Mouse (Mus musculus) C2C12 (cell line): ENCODE data around the gene Ramp2. TPM values are rescaled to one million over a fixed set of nuclear protein-coding genes. Genes with fewer than 3 reads are reported as not detected.

ENCODE experiments used
- H3K27me3 ChIP-seq: one replicate; pipeline ENCODE4 v1.6.1; 2011; ENCODE audit not compliant: control insufficient read depth, insufficient read depth, insufficient read length
- H3K36me3 ChIP-seq: one replicate; pipeline ENCODE4 v1.6.1; 2011; ENCODE audit not compliant: control insufficient read depth, insufficient read depth
- H3K4me3 ChIP-seq: one replicate; pipeline ENCODE4 v1.5.1; 2011; ENCODE audit warnings: mild to moderate bottlenecking, control low read depth; ENCODE audit not compliant: poor library complexity, insufficient read depth, severe bottlenecking
- H3K79me2 ChIP-seq: one replicate; pipeline ENCODE4 v1.6.1; 2011; ENCODE audit not compliant: control insufficient read depth, insufficient read depth
- H3K79me3 ChIP-seq: one replicate; pipeline ENCODE4 v1.6.1; 2011; ENCODE audit warnings: low read depth, control low read depth
- H3ac ChIP-seq: one replicate; pipeline ENCODE3; 2011; ENCODE audit warnings: low read depth; ENCODE audit not compliant: control insufficient read depth, insufficient read length
- CEBPB ChIP-seq: IDR thresholded peaks from one replicate; pipeline ENCODE4 v1.6.1; 2011; ENCODE audit warnings: low read depth, mild to moderate bottlenecking, control low read depth, moderate library complexity
- CTCF ChIP-seq: IDR thresholded peaks from one replicate; pipeline ENCODE4 v1.5.1; 2011; ENCODE audit not compliant: control insufficient read depth, insufficient read depth, insufficient read length
- FOSL1 ChIP-seq: IDR thresholded peaks from one replicate; pipeline ENCODE4 v1.8.0; 2011; ENCODE audit warnings: mild to moderate bottlenecking, low read length; ENCODE audit not compliant: poor library complexity, insufficient read depth, severe bottlenecking
- MAX ChIP-seq: IDR thresholded peaks from one replicate; pipeline ENCODE4 v1.6.1; 2011; ENCODE audit warnings: mild to moderate bottlenecking, control low read depth
- MYOD1 ChIP-seq: IDR thresholded peaks from one replicate; pipeline ENCODE4 v1.6.1; 2011; ENCODE audit warnings: low read depth; ENCODE audit not compliant: control insufficient read depth, insufficient read length
- MYOG ChIP-seq: IDR thresholded peaks from one replicate; pipeline ENCODE4 v1.6.1; 2011; ENCODE audit not compliant: control insufficient read depth, insufficient read length; ENCODE audit errors: extremely low read depth
- USF1 ChIP-seq: IDR thresholded peaks from one replicate; pipeline ENCODE4 v1.6.1; 2011; ENCODE audit warnings: low read depth, mild to moderate bottlenecking, control low read depth, moderate library complexity
- long read RNA-seq, 2 experiments: library from polyadenylated mRNA; unstranded; transcript quantifications; one replicate each; pipeline ENCODE4 v2.0.0; 2019 to 2020
- polyA plus RNA-seq: library from polyadenylated mRNA; unstranded; fragments of >200 nt; fragmentation: generic; extraction: Trizol; gene quantifications from one replicate; pipeline ENCODE4 v1.2.1, GENCODE M21; 2012; ENCODE audit warnings: missing spikeins

The Ramp2 gene
- 0.66 TPM for polyA plus RNA-seq
- long read RNA-seq, experiment 1, transcript Ramp2-204 (4 exons, 1,178 nt), result major isoform, 6 of 11 reads
- long read RNA-seq, experiment 1, partial matches to known transcripts, result 3 of 11 reads
- long read RNA-seq, experiment 1, other reads (novel, unspliced or antisense), result 2 of 11 reads
- long read RNA-seq, experiment 2, result 0 reads

DNA sequence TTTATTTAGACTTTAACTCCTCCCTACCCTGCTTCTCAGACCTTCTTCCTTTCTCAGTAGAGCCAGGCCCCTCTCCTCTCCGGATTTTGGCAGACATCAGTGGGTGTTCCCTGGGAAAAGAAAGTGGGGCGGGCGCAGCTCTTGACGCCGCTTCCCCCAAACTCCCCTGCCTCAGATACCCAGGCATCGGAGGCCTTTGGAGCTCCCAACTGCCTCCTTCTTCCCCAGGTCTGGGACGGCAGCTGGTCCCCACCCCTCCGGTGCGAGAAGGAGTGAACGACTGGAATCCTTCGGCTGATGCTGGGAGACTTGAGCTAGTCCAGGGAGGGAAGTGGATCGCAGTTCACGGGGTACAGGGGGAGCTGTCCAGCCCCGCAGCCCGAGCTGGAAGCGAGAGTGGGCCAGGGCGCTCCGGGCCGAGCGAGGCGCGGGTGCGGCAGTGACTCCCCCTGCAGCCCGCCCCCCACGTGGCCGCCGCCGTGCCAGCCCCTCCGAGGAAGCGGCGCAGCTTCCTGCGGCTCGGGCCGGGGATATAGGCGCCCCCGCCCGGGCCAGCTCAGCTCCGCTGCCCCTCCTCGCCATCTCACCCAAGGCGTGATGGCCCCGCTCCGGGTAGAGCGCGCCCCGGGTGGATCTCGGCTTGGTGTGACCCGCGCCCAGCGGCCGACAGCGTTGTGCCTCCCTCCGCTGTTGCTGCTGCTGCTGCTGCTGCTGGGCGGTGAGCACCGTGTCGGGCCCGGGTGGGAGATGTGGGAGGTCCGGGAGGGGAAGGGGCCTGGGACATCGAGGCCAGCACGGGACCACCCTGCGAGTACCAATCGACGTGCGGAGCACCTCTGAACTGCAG, at the start of gene Ramp2:
Gene Ramp2, plus strand, starts transcription at position 174 of the 847 bp plus-strand sequence.
- Histone ChIP-seq H3K4me3 (no peak within 1 kb of the TSS), H3K36me3 (no peaks in the 10 kb centered on the region), H3K27me3 (peaks cover 26% of the 10 kb centered on the region), H3K79me3 (no peaks in the 10 kb centered on the region), H3K79me2 (no peaks in the 10 kb centered on the region), H3ac (peak within 1 kb of the TSS; percentile 21)
- no peak for TF ChIP-seq FOSL1
- no peak for TF ChIP-seq CTCF
- no peak for TF ChIP-seq MYOD1

DNA sequence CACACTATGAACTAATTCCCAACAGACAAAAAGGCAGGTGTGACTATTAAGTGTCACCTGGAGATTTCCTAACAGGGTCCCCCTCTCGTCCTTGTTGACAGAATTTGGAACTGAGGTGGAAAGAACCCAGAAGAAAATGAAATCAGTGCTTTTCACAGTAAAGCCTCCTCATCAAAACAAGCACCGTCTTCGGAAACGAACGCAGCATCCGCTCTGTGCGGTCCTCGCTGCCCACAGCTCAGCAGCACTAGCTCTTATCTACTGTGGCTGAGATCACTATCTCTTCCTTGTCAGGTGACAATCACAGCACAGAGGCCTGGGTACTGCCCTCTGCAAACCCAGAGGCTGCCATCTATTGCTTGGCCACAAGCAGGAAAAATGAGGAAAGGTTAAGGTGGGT, 49.7 kb upstream of the Ramp2 start:
- Histone ChIP-seq H3K79me3 (no peaks in the 10 kb centered on the region), H3K36me3 (peaks cover 4% of the 10 kb centered on the region), H3ac (no peak overlapping the region), H3K79me2 (no peaks in the 10 kb centered on the region), H3K27me3 (no peaks in the 10 kb centered on the region), H3K4me3 (no peak overlapping the region)
- no peak for TF ChIP-seq CEBPB
- no peak for TF ChIP-seq MAX
- no peak for TF ChIP-seq FOSL1
- no peak for TF ChIP-seq CTCF
- TF ChIP-seq MYOG, result no peak
- TF ChIP-seq MYOD1, result no peak
- TF ChIP-seq USF1, result no peak

DNA sequence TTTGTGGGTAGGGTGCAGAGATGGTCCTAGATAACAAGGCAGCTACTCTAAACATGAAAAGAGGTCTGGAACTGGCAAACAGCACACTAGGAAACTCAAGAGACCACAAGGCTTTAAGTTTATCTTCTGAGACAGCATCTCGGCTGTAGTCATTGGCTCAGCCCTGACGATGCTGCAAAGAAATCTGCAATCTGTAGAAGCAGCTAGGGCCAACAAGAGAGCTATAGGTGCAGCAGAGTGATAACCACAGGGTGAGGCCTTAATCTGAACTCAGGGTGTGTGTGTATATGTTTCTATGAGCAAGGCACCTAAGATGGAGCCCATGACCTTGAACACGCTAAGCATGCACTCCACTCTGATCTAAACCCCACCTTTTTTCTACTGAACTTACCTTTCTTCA, 46.3 kb upstream of the Ramp2 start:
- Histone ChIP-seq H3K79me2 (no peaks in the 10 kb centered on the region), H3K27me3 (no peaks in the 10 kb centered on the region)

DNA sequence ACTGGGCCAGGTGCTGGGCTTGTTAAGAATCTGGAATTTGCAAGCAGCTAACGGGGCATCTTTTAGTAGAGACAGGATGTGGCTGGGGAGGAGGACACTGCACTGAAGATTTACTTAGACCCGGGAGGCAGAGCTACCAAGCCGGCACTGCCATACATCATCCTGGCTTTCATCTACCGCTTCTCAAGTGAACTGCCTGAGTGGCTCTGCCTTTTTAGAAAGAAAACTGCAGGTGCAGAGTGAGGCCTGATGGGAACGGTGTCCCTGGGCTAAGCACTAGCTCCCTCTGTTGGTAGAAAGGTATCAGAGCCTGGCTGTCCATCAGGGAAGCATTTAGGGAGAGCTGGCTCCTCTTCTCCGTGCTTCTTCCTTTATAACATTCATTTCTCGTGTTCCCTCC, 44.8 kb upstream of the Ramp2 start:
- H3ac ChIP-seq, result no peak overlapping the region
- no peaks in the 10 kb centered on the region for H3K79me3 ChIP-seq
- TF ChIP-seq CTCF, result peak; percentile 45
- TF ChIP-seq CEBPB, result no peak
- no peaks in the 10 kb centered on the region for H3K27me3 ChIP-seq
- no peak overlapping the region for H3K4me3 ChIP-seq
- peaks cover 10% of the 10 kb centered on the region for H3K36me3 ChIP-seq
- H3K79me2 ChIP-seq, result no peaks in the 10 kb centered on the region

More for the DNA sequence above, 46.3 kb upstream of the Ramp2 start:
- Histone ChIP-seq H3ac (no peak overlapping the region), H3K4me3 (no peak overlapping the region), H3K79me3 (no peaks in the 10 kb centered on the region), H3K36me3 (peaks cover 4% of the 10 kb centered on the region)
- no peak for TF ChIP-seq CEBPB
- TF ChIP-seq CTCF, result no peak
- no peak for TF ChIP-seq USF1
- no peak for TF ChIP-seq MYOG
- TF ChIP-seq FOSL1, result no peak
- no peak for TF ChIP-seq MYOD1
- no peak for TF ChIP-seq MAX

DNA sequence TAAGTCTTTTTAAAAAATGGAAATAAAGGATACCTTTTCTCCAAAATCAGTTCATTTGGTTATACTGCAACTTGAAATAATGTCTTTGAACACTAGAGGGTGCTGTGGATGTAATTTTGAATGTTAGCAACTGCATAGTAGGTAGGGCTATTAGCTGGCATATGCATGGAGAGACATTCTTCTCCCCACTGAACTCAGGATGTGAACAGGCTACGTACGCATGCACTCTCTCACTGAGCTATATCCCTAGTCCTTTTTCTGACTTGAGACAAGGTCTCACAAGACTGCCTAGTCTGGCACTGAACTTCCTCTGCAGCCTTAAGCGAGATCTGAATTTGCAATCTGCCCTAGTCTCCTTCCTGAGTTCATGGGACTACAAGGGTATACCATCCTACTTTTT, 33.9 kb upstream of the Ramp2 start:
- H3K79me3 ChIP-seq, result no peaks in the 10 kb centered on the region
- H3ac ChIP-seq, result no peak overlapping the region
- no peak overlapping the region for H3K4me3 ChIP-seq
- H3K27me3 ChIP-seq, result no peaks in the 10 kb centered on the region
- TF ChIP-seq CEBPB (no peak), MYOD1 (no peak), MYOG (no peak), USF1 (no peak), CTCF (no peak), FOSL1 (no peak), MAX (no peak)
- peaks cover 31% of the 10 kb centered on the region for H3K36me3 ChIP-seq
- H3K79me2 ChIP-seq, result no peaks in the 10 kb centered on the region

DNA sequence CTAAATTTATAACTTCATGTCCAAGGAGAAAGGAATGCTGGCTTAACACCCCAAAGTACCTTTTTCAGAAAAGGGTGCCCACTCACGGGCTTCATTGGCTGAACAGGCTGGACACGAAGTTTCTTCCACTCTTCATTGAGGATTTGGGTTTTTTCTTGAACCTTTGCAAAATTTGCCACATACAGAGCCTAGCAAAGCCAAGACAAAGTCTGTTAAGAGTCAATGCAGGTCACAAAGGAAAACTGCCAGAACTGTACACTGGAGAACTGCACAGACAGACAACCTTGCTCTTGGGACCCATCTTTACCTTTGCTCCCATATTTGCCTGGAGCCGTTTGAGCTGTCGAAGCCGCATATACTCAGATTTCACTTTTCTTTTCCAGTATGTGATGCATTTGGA, 28.9 kb upstream of the Ramp2 start:
- H3K4me3 ChIP-seq, result no peak overlapping the region

More for the DNA sequence above, 28.9 kb upstream of the Ramp2 start:
- Histone ChIP-seq H3ac (no peak overlapping the region), H3K27me3 (no peaks in the 10 kb centered on the region), H3K79me2 (no peaks in the 10 kb centered on the region), H3K79me3 (no peaks in the 10 kb centered on the region), H3K36me3 (peaks cover 20% of the 10 kb centered on the region)
- TF ChIP-seq MAX, result no peak
- TF ChIP-seq CEBPB, result no peak
- TF ChIP-seq USF1, result no peak
- TF ChIP-seq CTCF, result no peak
- no peak for TF ChIP-seq FOSL1
- no peak for TF ChIP-seq MYOG
- TF ChIP-seq MYOD1, result no peak
